Mouse (Mus musculus) adrenal gland, postnatal 14 days (tissue): ENCODE measurements at regions not wholly inside any gene's neighbourhood (a gene's known extent, or its start where the extent isn't known, plus 50 kb on each side); places are given as distances from the start of the nearest gene placed in this dataset.

Source experiments
- DNase-seq: peaks from one replicate; pipeline ENCODE4 v3.0.0; 2021; ENCODE audit warnings: mixed read lengths

DNA sequence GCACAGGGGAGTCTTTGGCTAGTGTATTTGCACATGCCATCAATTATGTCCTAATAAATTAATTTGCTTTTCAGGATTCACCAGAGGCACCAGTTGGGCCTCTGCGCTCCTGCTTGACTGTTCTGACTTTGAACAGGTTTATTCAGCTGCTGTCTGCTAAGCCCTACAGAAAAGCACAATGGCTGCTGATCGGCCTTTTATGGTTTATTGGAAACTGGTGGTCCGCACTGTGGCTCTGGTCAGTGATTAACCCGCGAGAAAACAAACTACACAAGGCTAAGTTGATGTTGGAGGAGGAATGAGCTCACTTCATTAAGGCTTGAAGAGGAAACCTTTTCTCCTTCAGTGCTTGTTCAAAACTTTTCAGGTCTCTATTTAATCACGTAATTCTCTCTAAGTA lies 208.4 kb upstream of the Gpr101 start:
- DNase-seq, result no peak

DNA sequence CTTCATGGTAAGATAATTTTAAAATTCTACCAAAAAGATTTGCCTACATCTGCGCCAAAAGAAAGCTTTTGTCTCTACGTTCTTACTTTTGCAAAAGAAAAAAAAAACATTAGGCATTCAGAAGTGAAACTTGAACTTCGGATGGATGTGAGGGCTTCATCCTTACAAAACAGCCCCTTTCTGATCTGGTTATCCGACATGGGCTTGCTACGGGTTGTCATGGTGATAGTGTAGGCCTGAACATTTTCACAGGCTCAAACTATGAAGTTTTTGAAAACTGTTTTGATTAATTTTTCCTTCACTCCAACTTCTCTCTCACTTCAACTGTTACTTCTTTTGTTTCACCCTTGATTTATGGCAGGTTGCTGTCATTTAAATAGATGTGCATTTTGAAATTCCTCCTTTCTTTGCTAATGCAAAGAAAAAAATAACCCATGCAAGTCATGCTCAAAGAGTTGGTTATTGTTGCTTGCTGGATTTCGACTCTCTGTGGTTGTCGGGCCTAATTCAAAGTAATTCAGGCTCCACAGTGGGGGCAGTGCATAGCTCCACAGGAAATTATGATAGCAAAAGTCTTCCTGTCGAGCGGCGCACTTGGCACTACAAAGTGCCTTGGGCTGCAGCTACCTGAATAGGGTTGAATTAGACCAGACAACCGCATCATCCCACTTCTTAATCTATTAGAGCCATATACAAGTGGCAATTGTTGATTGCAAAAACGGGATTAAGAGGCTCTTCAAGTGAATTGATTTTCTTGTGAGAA lies 205.7 kb upstream of the Gpr101 start:
- no peak for DNase-seq

DNA sequence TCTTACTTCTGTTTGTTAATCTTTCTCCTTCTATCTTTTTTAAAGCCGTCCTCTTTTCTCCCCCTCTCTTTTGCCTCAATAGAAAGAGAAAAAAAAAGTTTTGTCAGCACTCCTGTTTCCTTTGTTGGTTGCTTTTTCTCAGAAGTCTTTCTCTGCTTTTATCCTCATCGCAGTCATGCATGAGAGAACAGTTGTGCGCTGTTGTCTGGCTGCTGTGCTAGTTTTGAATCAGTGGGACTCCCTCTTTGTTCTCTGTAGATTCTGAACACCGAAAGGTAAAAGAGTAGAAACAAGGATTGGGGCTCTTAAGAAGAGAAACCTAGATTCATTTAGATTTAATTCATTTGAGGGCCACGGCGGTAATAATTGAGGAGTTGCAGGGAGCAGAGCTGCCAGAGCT lies 204.9 kb upstream of the Gpr101 start:
- DNase-seq, result no peak

DNA sequence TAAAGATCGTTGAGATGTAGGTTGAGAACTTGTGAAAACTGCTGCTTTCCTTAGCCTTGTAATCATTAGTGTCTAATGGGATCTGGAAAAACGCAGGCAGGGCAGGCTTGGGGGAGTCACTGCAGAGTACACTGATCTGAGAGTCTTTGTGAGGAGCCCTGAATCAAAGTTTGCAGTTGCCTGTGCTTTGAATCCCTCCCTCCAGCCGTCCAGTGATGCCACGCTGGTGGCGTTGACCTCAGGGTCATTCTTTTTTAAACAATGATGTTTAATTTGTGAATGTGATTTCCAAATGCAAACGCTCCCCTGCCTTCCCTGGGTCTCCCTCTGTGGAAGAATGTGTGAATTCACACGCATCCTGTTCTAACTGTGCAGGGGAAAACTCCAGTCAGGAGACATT lies 204.4 kb upstream of the Gpr101 start:
- no peak for DNase-seq

DNA sequence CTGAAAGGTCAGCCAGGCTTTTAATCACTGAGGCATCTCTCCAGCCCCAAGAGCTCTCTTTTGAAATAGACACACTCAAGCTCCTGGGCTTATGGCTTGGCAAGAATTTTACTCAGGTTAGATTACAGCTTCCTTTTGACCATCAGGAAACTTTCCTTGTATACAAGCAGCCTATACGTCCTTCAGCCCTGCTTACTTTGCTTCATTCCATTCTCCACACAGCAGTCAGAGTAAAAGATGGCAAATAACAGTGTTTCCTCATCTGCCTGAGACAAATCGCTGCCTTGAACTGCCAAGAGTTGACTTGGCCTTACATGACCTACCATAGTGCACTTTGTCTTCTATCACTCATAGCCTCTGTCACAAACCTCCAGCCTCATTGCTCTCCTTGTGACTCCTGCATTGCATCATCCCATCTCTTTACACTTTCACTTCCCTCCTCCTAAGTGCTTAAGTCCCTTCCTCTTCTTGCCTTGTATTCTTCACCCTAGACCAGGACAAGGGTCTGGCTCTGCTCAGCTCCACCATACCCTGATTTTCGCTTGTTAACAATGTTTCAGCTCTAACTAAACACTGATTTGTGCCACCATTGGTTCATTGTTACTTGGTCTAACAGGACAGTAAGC lies 203.2 kb upstream of the Gpr101 start:
- no peak for DNase-seq

DNA sequence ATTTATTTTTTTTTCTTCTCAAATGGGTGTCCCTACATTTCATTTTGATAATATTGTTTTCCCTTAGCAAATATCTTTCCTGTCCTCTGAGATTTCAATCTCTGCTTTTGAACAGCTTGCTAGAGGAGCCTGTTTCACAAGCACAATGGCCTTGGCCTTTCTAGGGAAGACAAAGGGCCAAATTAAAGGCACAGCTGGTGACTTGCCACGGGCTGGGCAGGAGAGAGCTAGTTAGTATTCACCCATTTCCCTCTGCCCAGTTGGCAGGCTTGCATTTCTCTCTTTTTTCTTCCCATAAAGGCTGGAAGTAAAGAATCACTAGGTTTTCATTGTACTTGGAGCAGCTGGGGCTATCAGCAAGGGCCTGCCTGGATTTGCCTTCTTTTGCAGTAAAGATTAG lies 188.9 kb upstream of the Gpr101 start:
- peak; percentile 58 for DNase-seq

DNA sequence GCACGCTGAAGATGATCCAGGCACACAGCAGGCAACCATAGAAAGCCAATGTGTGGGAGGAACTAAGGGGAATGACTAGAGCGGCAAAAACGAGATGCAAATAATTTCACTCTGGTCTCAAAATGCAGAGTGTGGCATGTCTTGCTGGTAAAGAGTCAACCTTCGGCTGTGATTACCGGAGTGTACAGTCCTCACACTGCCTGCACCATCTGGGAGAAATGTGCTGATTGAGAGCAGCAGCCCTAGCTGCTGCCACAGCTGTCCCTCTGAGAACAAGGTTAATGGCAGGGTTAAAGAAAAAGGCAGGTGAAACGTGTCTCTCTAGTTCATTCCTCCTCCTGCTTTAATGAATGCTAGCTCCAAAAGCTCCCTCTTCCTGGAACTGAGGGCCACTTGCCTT lies 173.2 kb upstream of the Gpr101 start:
- no peak for DNase-seq

DNA sequence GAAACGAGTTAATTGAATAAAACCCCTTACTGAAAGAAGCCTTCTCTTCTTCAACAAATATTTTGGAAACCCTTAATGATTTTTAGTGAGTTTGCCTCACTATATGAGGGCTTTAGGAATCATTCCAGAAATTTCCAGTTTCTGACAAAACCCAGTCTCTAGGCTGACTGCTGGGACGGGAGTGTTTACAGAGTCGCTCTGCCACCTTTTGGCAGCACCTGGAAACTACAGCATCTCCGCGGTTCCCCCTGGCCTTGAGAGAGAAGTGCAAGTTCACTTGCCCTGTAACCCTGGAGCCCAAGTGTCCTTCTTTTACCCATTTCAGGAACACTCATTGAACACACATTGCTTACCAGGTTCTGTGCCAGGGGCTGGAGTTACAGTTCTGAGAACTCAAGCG lies 171.4 kb upstream of the Gpr101 start:
- DNase-seq, result peak; percentile 43

DNA sequence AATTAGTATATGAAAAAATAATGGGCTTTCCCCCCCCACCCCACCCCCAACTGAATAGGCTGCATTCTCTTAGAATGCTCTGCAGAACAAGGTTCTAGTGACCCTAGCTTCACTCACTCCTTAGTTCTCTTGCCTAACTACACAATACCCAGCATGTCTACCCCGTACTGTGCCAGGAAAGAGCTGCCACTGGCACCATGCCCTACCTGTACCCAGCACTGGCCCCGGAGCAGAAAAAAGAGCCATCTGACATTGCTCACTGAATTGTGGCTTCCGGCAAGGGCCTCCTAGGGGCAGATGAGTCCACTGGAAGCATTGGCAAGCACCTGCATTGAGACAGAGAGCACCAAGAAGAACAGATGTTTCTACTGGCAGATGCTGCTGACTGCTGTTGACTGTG lies 156.0 kb upstream of the Gpr101 start:
- DNase-seq, result no peak

DNA sequence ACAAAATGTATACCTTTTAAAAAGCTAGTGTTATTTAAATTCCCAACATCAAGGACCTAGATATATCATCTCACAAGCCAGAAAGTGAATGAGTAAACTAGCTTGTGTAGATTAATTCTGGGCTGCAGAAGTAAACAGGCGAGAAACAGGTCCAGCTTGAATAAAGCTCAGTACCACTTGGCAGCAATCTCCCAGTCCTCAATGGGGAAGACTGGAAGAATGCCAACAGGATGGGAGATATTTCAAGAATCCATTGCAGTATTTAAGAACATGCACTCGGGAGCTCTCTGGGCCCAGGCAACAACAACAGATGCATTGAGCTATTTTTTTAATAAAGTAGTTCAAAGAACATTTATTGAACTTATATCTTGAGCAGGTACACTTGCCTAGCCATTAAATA lies 152.5 kb upstream of the Gpr101 start:
- no peak for DNase-seq

DNA sequence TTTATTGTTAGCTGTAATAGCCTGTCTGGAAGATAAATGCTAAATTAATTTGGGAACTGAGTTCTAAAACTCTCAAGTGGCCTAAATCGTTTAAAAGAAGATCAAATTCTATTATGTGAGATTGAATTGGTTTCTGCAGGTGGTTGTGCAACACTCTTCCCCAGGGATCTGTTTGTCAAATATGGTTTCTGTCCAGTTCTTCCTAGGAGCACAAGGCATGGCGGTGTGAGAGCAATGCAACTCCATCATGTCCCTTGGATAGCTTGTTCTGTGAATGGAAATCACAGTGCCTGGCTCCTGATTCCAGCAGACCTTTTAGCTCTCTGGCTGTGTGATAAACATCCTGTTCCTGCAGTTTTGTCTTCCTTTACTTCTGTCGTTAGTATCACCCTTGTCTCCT lies 151.9 kb upstream of the Gpr101 start:
- DNase-seq, result no peak
